Mouse (Mus musculus) brain, embryonic 14.5 days (tissue): ENCODE results near the gene Cfap36.

Experiments
- CTCF ChIP-seq: fragments of 200-500 bp; IDR thresholded peaks from 2 replicates; pipeline ENCODE4 v1.5.1; 2012; ENCODE audit warnings: inconsistent platforms, mild to moderate bottlenecking, moderate library complexity, borderline replicate concordance; ENCODE audit not compliant: insufficient read depth, insufficient read length; ENCODE audit errors: extremely low read depth
- POLR2A ChIP-seq: fragments of 200-500 bp; IDR thresholded peaks from 2 replicates; pipeline ENCODE4 v1.6.1; 2012; ENCODE audit warnings: mild to moderate bottlenecking, inconsistent platforms, borderline replicate concordance; ENCODE audit not compliant: poor library complexity, insufficient read depth, insufficient read length, severe bottlenecking; ENCODE audit errors: extremely low read depth

- no peak for TF ChIP-seq CTCF
- no peak for TF ChIP-seq POLR2A
Observed at GRCm38 (mm10) chr11:29238551-29238950, 8.7 kb downstream of the Cfap36 start.
